ENCODE assay signal across 14 mouse cellular contexts in genomic region chr15:15976788-15977187, GRCm38 (mm10).
DNase-seq lines count a peak whose midpoint lies in the region; ATAC-seq and TF ChIP-seq lines count a peak whose summit lies in the region.
"Had no signal": no experiment of that assay in that cellular context is flagged by ENCODE, and none has a peak within 500 bp of the region (broad histone marks: within the 10 kb centered on the region; RNA-seq: fewer than 3 reads in every experiment).

No protein-coding gene starts in this region.

- TF ChIP-seq CTCF in MEL (IDR thresholded peaks at IDR 0.05 in 2 of 3, conservative IDR thresholded peaks at IDR 0.05 in 1 of 3; ENCODE audit: control insufficient read depth in 1 of 3, insufficient read depth in 1 of 3, low read depth in 2 of 3, low read length in 3 of 3, poor library complexity in 1 of 3, severe bottlenecking in 1 of 3) = no peak
- TF ChIP-seq CTCF in thymus, adult 2 months (IDR thresholded peaks at IDR 0.05; ENCODE audit: borderline replicate concordance, control insufficient read depth, extremely low read depth, insufficient read depth, low read length, poor library complexity) = no peak

- no peak overlapping the region for H3K4me2 ChIP-seq in embryonic facial prominence, embryonic 14.5 days (ENCODE audit: low read depth, low read length)
- no peak overlapping the region for H3K4me2 ChIP-seq in hindbrain, embryonic 13.5 days
- no peak overlapping the region for H3K4me2 ChIP-seq in neural tube, embryonic 13.5 days
- H3K4me2 ChIP-seq: lung, embryonic 15.5 days had no signal

- H3K9ac ChIP-seq in embryonic facial prominence, embryonic 14.5 days (ENCODE audit: low read depth, low read length) = no peak overlapping the region
- no peak overlapping the region for H3K9ac ChIP-seq in MEL (ENCODE audit: control insufficient read depth, low read depth, low read length, poor library complexity, severe bottlenecking)
- no peak overlapping the region for H3K9ac ChIP-seq in hindbrain, embryonic 13.5 days
- no peak overlapping the region for H3K9ac ChIP-seq in neural tube, embryonic 13.5 days
- H3K9ac ChIP-seq: lung, embryonic 15.5 days had no signal

- H3K27ac ChIP-seq in embryonic facial prominence, embryonic 14.5 days (replicated peaks; ENCODE audit: low read depth, low read length) = no peak overlapping the region
- no peak overlapping the region for H3K27ac ChIP-seq in embryonic facial prominence, embryonic 10.5 days (replicated peaks)
- H3K27ac ChIP-seq in MEL (ENCODE audit: control insufficient read depth, low read depth, low read length) = no peak overlapping the region
- H3K27ac ChIP-seq in hindbrain, embryonic 13.5 days = no peak overlapping the region
- no peak overlapping the region; the same call in 1 of the 2 replicates for H3K27ac ChIP-seq in neural tube, embryonic 13.5 days (replicated peaks)
- H3K27ac ChIP-seq in thymus, adult 2 months (ENCODE audit: control insufficient read depth, insufficient read depth, low read length) = no peak overlapping the region
- H3K27ac ChIP-seq: kidney, postnatal 0 days; lung, embryonic 15.5 days had no signal

- no peaks in the 10 kb centered on the region for H3K36me3 ChIP-seq in embryonic facial prominence, embryonic 14.5 days (ENCODE audit: control insufficient read depth, insufficient read depth, low read length)
- H3K36me3 ChIP-seq in embryonic facial prominence, embryonic 10.5 days (replicated peaks) = no peaks in the 10 kb centered on the region
- peaks cover 0 to 7% of the 10 kb centered on the region in 2 experiments; a peak in 2 of 4 replicates for H3K36me3 ChIP-seq in MEL (ENCODE audit: control insufficient read depth in 1 of 2, insufficient read depth in 2 of 2, low read length in 2 of 2)
- H3K36me3 ChIP-seq in hindbrain, embryonic 13.5 days = no peaks in the 10 kb centered on the region
- H3K36me3 ChIP-seq in neural tube, embryonic 13.5 days = no peaks in the 10 kb centered on the region
- H3K36me3 ChIP-seq in thymus, adult 2 months (ENCODE audit: control insufficient read depth, insufficient read depth, low read length) = no peaks in the 10 kb centered on the region
- H3K36me3 ChIP-seq: lung, embryonic 15.5 days had no signal

- no peaks in the 10 kb centered on the region for H3K27me3 ChIP-seq in embryonic facial prominence, embryonic 14.5 days (replicated peaks; ENCODE audit: control insufficient read depth, insufficient read depth, low read length)
- no peaks in the 10 kb centered on the region for H3K27me3 ChIP-seq in embryonic facial prominence, embryonic 10.5 days (replicated peaks; ENCODE audit: low read depth, poor library complexity, severe bottlenecking)
- no peaks in the 10 kb centered on the region for H3K27me3 ChIP-seq in MEL (ENCODE audit: control insufficient read depth in 1 of 2, insufficient read depth in 2 of 2, low read length in 2 of 2)
- no peaks in the 10 kb centered on the region for H3K27me3 ChIP-seq in hindbrain, embryonic 13.5 days
- H3K27me3 ChIP-seq in neural tube, embryonic 13.5 days = no peaks in the 10 kb centered on the region
- no peaks in the 10 kb centered on the region for H3K27me3 ChIP-seq in thymus, adult 2 months (ENCODE audit: control insufficient read depth, insufficient read depth, low read length)
- H3K27me3 ChIP-seq: lung, embryonic 15.5 days; megakaryocyte, embryonic 14.5 days had no signal

- no peaks in the 10 kb centered on the region for H3K4me1 ChIP-seq in embryonic facial prominence, embryonic 14.5 days (ENCODE audit: control insufficient read depth, insufficient read depth, low read length)
- no peaks in the 10 kb centered on the region for H3K4me1 ChIP-seq in embryonic facial prominence, embryonic 10.5 days
- H3K4me1 ChIP-seq in MEL (ENCODE audit: control insufficient read depth in 1 of 2, insufficient read depth in 2 of 2, low read length in 2 of 2) = peaks cover 0 to 4% of the 10 kb centered on the region in 2 experiments; a peak in 2 of 4 replicates
- H3K4me1 ChIP-seq in hindbrain, embryonic 13.5 days (replicated peaks) = no peaks in the 10 kb centered on the region
- H3K4me1 ChIP-seq in neural tube, embryonic 13.5 days (replicated peaks) = 0 out of 2 replicates have a peak, but pooled peaks cover 4% of the 10 kb centered on the region
- no peaks in the 10 kb centered on the region for H3K4me1 ChIP-seq in thymus, adult 2 months (replicated peaks; ENCODE audit: control insufficient read depth, insufficient read depth, low read length)
- H3K4me1 ChIP-seq: lung, embryonic 15.5 days; megakaryocyte, embryonic 14.5 days had no signal

- 74% methylated on average over 4 of the region's 4 CpGs for WGBS in embryonic facial prominence, embryonic 14.5 days
- 89% methylated on average over 4 of the region's 4 CpGs for WGBS in embryonic facial prominence, embryonic 10.5 days
- 48% methylated on average over 4 of the region's 4 CpGs for WGBS in hindbrain, embryonic 13.5 days
- whole genome bisulfite sequencing in neural tube, embryonic 13.5 days = 20% methylated on average over 4 of the region's 4 CpGs
- WGBS in thymus, adult 2 months = 94% methylated on average over 4 of the region's 4 CpGs

- no peaks in the 10 kb centered on the region for H3K9me3 ChIP-seq in embryonic facial prominence, embryonic 14.5 days (ENCODE audit: control insufficient read depth, low read length)
- H3K9me3 ChIP-seq in embryonic facial prominence, embryonic 10.5 days = no peaks in the 10 kb centered on the region
- no peaks in the 10 kb centered on the region for H3K9me3 ChIP-seq in MEL (replicated peaks; ENCODE audit: insufficient read depth, low read length)
- H3K9me3 ChIP-seq in hindbrain, embryonic 13.5 days = no peaks in the 10 kb centered on the region
- no peaks in the 10 kb centered on the region for H3K9me3 ChIP-seq in neural tube, embryonic 13.5 days
- H3K9me3 ChIP-seq: lung, embryonic 15.5 days; megakaryocyte, embryonic 14.5 days had no signal

- no peak for ATAC-seq in embryonic facial prominence, embryonic 14.5 days (ENCODE audit: low read depth)
- peak; percentile 61; the same call in 1 of the 2 replicates for ATAC-seq in hindbrain, embryonic 13.5 days (ENCODE audit: low FRiP score)
- ATAC-seq in neural tube, embryonic 13.5 days (ENCODE audit: low read depth) = peak; percentile 82

- H3K4me3 ChIP-seq in embryonic facial prominence, embryonic 14.5 days (ENCODE audit: low read depth, low read length) = no peak overlapping the region
- H3K4me3 ChIP-seq in embryonic facial prominence, embryonic 10.5 days = no peak overlapping the region
- H3K4me3 ChIP-seq in MEL (ENCODE audit: control insufficient read depth in 1 of 2, insufficient read depth in 1 of 2, low read depth in 2 of 2, low read length in 2 of 2) = no peak overlapping the region
- H3K4me3 ChIP-seq in hindbrain, embryonic 13.5 days = no peak overlapping the region
- no peak overlapping the region for H3K4me3 ChIP-seq in neural tube, embryonic 13.5 days
- H3K4me3 ChIP-seq in thymus, adult 2 months (ENCODE audit: control insufficient read depth, insufficient read depth, low read length) = no peak overlapping the region
- H3K4me3 ChIP-seq: lung, embryonic 15.5 days; megakaryocyte, embryonic 14.5 days had no signal

- TF ChIP-seq POLR2A in MEL (IDR thresholded peaks at IDR 0.05; ENCODE audit: control insufficient read depth in 1 of 2, insufficient read depth in 1 of 2, low read depth in 1 of 2, low read length in 2 of 2, poor library complexity in 1 of 2) = no peak
- TF ChIP-seq POLR2A in thymus, adult 2 months (IDR thresholded peaks at IDR 0.05; ENCODE audit: control insufficient read depth, extremely low read depth, insufficient read depth, low read length, poor library complexity) = no peak

- TF ChIP-seq RAD21 in MEL (IDR thresholded peaks at IDR 0.05; ENCODE audit: low read depth, low read length) = no peak

- peak; percentile 6 for DNase-seq in embryonic facial prominence, embryonic 14.5 days (ENCODE audit: low spot score)
- no peak for DNase-seq in embryonic facial prominence, embryonic 10.5 days (ENCODE audit: low spot score)
- peak; percentile 13 for DNase-seq in MEL (ENCODE audit: low read depth, low spot score)
- no peak for DNase-seq in Muller cell, postnatal 12 days (ENCODE audit: inconsistent ontology term)
- no peak for DNase-seq in thymus, adult 2 months
- DNase-seq in thymus, adult 18-20 months = no peak
- DNase-seq: adrenal gland, postnatal 36 days; cerebellum, adult 11 months; thymus, postnatal 14 days had no signal

- no peak for TF ChIP-seq EP300 in MEL (IDR thresholded peaks at IDR 0.05; ENCODE audit: low read depth in 1 of 2, low read length in 2 of 2)

- no peaks in the 10 kb centered on the region for H3K79me2 ChIP-seq in MEL (ENCODE audit: control insufficient read depth, insufficient read depth, low read length, poor library complexity)

TF ChIP-seq in MEL, 35 proteins besides CTCF, POLR2A, EP300 and RAD21:
- no peak for TF ChIP-seq ZC3H11A (IDR thresholded peaks at IDR 0.05; ENCODE audit: low read depth, low read length)
- TF ChIP-seq KAT2A (conservative IDR thresholded peaks at IDR 0.05; ENCODE audit: low read depth, low read length) = no peak
- TF ChIP-seq CHD2 (IDR thresholded peaks at IDR 0.05; ENCODE audit: low read length) = no peak
- no peak for TF ChIP-seq UBTF (IDR thresholded peaks at IDR 0.05; ENCODE audit: borderline replicate concordance, insufficient read depth, low read depth, low read length)
- TF ChIP-seq POLR2AphosphoS5 (IDR thresholded peaks at IDR 0.05; ENCODE audit: borderline replicate concordance, low read depth, low read length) = no peak
- TF ChIP-seq BHLHE40 (IDR thresholded peaks at IDR 0.05; ENCODE audit: borderline replicate concordance, low read depth, low read length) = no peak
- TF ChIP-seq USF2 (IDR thresholded peaks at IDR 0.05; ENCODE audit: borderline replicate concordance in 1 of 2, insufficient read depth in 1 of 2, low read depth in 1 of 2, low read length in 2 of 2) = no peak
- no peak for TF ChIP-seq SIN3A (IDR thresholded peaks at IDR 0.05; ENCODE audit: low read length)
- TF ChIP-seq ZMIZ1 (IDR thresholded peaks at IDR 0.05; ENCODE audit: low read depth, low read length) = no peak
- no peak for TF ChIP-seq MYC (IDR thresholded peaks at IDR 0.05; ENCODE audit: low read depth, low read length)
- TF ChIP-seq POLR2AphosphoS2 (IDR thresholded peaks at IDR 0.05; ENCODE audit: low read length) = no peak
- TF ChIP-seq ETS1 (IDR thresholded peaks at IDR 0.05; ENCODE audit: low read depth, low read length) = no peak

Comparison
In these comparisons a context has a peak if more than half of its experiments do, and no peak if none do; other contexts are left out.
1. DNase-seq: peak in embryonic facial prominence, embryonic 14.5 days (single experiment) and MEL (single experiment); none in embryonic facial prominence, embryonic 10.5 days (single experiment), Muller cell, postnatal 12 days (single experiment), thymus, adult 2 months (single experiment) and thymus, adult 18-20 months (0 of 2).